Mouse (Mus musculus): ENCODE measurements around the gene Hells. TPM values are rescaled to one million over a fixed set of nuclear protein-coding genes. Genes with fewer than 3 reads are reported as not detected.

Hells gene
- polyA plus RNA-seq, 1 experiment, result 4.8 TPM

DNA sequence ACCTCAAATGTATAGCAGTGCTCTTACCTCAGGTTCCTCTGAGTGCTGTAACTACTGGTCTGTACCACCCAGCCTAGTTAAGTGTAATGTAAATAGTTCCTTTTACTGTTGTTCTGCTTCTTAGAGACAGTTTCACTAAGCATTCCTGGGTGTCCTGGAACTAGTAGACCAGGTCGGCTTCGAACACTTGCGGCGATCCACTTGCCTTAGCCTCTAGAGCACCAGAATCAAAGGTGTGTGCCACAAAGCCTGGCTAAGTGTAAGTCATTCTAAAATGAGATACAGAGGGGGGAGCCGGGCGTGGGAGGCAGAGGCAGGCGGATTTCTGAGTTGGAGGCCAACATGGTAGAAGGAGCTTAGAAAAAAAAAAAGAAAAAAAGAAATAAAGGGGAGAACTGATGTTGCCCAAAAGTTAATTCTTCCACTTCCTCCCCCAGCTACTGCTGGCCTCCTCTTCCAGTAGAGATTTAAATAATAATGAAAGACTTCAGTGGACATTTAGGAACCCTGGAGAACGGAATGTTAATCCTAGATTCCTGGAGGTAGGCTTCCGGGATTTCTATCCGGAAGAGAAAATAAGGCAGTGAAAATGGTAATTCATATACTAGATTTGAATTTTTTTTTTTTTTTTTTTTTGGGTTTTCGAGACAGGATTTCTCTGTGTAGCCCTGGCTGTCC is 2.1 kb upstream of the Hells start:
- Histone ChIP-seq H3K27ac (ENCODE audit: control insufficient read depth, insufficient read depth, low read length) (no peak overlapping the region), H3K27me3 (ENCODE audit: control insufficient read depth, insufficient read depth, low read length) (no peaks in the 10 kb centered on the region), H3K4me3 (ENCODE audit: control insufficient read depth, insufficient read depth, low read length) (no peak overlapping the region), H3K36me3 (ENCODE audit: control insufficient read depth, insufficient read depth, low read length) (no peaks in the 10 kb centered on the region), H3K4me1 (replicated peaks; ENCODE audit: control insufficient read depth, insufficient read depth, low read length) (peaks cover 7% of the 10 kb centered on the region)
- 94% methylated on average over 11 of the region's 11 CpGs for WGBS
- DNase-seq, result no peak
- TF ChIP-seq POLR2A (IDR thresholded peaks at IDR 0.05; ENCODE audit: control insufficient read depth, extremely low read depth, insufficient read depth, low read length, poor library complexity), result no peak
- no peak for TF ChIP-seq CTCF (IDR thresholded peaks at IDR 0.05; ENCODE audit: borderline replicate concordance, control insufficient read depth, extremely low read depth, insufficient read depth, low read length, poor library complexity)

DNA sequence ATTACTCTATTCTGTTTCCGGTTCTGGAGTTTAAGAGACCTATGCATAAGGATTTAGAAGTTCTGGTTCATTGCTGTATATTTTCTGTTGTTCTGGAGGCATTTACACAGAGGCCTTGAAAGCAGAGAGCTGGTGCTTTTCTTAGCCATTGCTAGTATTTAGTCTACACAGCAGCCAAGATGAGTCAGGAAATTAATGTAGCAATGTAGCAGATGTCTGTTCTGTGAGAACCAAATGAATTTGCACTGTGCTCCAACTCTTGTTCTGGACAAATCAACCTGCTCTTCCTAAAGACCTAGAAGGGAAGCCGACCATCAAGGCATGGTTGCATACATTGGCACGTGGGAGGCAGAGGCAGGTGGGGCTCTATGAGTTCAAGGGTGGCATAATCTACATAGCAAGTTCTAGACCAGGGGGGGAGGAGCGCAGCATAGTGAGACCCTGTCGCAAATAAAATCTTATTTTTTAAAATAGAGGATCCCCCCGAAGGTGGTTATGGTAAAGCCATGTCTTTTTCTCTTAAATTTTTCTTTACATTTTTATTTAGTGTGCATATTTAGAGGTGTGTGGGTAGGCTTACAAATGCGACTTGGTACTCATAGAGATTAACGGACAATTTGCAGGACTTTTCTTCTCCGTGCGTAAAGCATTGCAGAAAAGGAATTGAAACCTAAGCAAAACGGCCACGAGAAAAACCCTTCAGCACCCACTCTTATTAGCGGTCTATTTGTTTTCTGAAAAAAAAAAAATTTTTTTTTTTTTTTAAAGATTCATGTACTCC is 1.1 kb upstream of the Hells start:
- Histone ChIP-seq H3K36me3 (ENCODE audit: control insufficient read depth, insufficient read depth, low read length) (0 out of 2 replicates have a peak, but pooled peaks cover 3% of the 10 kb centered on the region), H3K4me1 (replicated peaks; ENCODE audit: control insufficient read depth, insufficient read depth, low read length) (peaks cover 7% of the 10 kb centered on the region), H3K27ac (ENCODE audit: control insufficient read depth, insufficient read depth, low read length) (no peak overlapping the region), H3K4me3 (ENCODE audit: control insufficient read depth, insufficient read depth, low read length) (no peak overlapping the region), H3K27me3 (ENCODE audit: control insufficient read depth, insufficient read depth, low read length) (no peaks in the 10 kb centered on the region)
- no peak for DNase-seq
- 44% methylated on average over 13 of the region's 13 CpGs for WGBS
- TF ChIP-seq POLR2A (IDR thresholded peaks at IDR 0.05; ENCODE audit: control insufficient read depth, extremely low read depth, insufficient read depth, low read length, poor library complexity) (no peak), CTCF (IDR thresholded peaks at IDR 0.05; ENCODE audit: borderline replicate concordance, control insufficient read depth, extremely low read depth, insufficient read depth, low read length, poor library complexity) (no peak)

DNA sequence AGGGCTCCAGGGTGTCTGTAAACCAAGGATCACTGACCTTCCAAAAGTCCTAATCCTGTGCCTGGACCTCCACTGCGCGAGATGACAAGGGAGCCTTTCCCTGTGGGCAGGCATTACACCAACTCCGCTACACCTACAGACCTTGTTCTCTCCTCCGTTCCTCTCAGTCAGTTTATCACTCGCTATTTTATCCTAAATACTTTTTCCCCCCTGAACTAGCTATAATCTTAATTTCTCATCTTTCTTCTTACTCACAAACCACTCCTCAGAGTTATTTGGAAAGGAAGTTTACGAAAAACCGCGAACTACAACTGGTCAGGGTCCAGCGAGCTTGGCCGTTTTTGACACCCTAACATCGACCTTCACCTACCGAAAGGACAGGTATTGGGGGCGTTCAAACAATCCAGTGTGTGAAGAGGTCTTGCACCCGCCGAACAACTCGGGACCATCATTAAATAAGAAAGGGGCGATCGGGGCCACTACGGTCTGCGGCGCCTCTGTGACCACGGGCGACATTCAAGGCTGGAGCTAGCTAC is 395 bp upstream of the Hells start:
- Histone ChIP-seq H3K4me1 (replicated peaks; ENCODE audit: control insufficient read depth, insufficient read depth, low read length) (peaks cover 7% of the 10 kb centered on the region), H3K27ac (ENCODE audit: control insufficient read depth, insufficient read depth, low read length) (no peak overlapping the region), H3K27me3 (ENCODE audit: control insufficient read depth, insufficient read depth, low read length) (no peaks in the 10 kb centered on the region), H3K36me3 (ENCODE audit: control insufficient read depth, insufficient read depth, low read length) (0 out of 2 replicates have a peak, but pooled peaks cover 3% of the 10 kb centered on the region), H3K4me3 (ENCODE audit: control insufficient read depth, insufficient read depth, low read length) (peak overlapping the region; percentile 86)
- DNase-seq, result no peak
- TF ChIP-seq CTCF (IDR thresholded peaks at IDR 0.05; ENCODE audit: borderline replicate concordance, control insufficient read depth, extremely low read depth, insufficient read depth, low read length, poor library complexity), result no peak
- no peak for TF ChIP-seq POLR2A (IDR thresholded peaks at IDR 0.05; ENCODE audit: control insufficient read depth, extremely low read depth, insufficient read depth, low read length, poor library complexity)
- WGBS, result under 1% methylated on average over 23 of the region's 23 CpGs

DNA sequence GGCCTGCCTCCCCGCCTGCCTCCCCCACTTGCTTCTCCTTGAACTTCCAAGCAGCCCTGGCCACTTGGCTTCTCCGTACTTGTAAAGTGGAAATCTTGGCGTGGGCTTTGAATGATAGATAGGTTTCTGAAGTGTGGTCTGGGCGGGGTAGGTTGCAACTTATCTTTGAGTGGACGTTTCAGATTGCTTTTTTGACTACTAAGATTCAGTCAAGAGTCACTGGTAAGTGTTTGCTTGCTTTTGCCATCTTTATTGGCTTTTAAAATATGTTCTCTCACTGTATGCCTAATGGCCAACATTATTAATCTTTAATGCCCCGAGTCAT is 813 bp downstream of the Hells start:
- H3K36me3 ChIP-seq (ENCODE audit: control insufficient read depth, insufficient read depth, low read length), result peaks cover 6% of the 10 kb centered on the region; the same call in 1 of the 2 replicates
- 4% methylated on average over 6 of the region's 6 CpGs for WGBS
- DNase-seq, result no peak
- H3K27me3 ChIP-seq (ENCODE audit: control insufficient read depth, insufficient read depth, low read length), result no peaks in the 10 kb centered on the region
- TF ChIP-seq POLR2A (IDR thresholded peaks at IDR 0.05; ENCODE audit: control insufficient read depth, extremely low read depth, insufficient read depth, low read length, poor library complexity), result no peak
- TF ChIP-seq CTCF (IDR thresholded peaks at IDR 0.05; ENCODE audit: borderline replicate concordance, control insufficient read depth, extremely low read depth, insufficient read depth, low read length, poor library complexity), result no peak
- H3K4me3 ChIP-seq (ENCODE audit: control insufficient read depth, insufficient read depth, low read length), result peak overlapping the region; percentile 86
- peaks cover 7% of the 10 kb centered on the region for H3K4me1 ChIP-seq (replicated peaks; ENCODE audit: control insufficient read depth, insufficient read depth, low read length)
- H3K27ac ChIP-seq (ENCODE audit: control insufficient read depth, insufficient read depth, low read length), result no peak overlapping the region

DNA sequence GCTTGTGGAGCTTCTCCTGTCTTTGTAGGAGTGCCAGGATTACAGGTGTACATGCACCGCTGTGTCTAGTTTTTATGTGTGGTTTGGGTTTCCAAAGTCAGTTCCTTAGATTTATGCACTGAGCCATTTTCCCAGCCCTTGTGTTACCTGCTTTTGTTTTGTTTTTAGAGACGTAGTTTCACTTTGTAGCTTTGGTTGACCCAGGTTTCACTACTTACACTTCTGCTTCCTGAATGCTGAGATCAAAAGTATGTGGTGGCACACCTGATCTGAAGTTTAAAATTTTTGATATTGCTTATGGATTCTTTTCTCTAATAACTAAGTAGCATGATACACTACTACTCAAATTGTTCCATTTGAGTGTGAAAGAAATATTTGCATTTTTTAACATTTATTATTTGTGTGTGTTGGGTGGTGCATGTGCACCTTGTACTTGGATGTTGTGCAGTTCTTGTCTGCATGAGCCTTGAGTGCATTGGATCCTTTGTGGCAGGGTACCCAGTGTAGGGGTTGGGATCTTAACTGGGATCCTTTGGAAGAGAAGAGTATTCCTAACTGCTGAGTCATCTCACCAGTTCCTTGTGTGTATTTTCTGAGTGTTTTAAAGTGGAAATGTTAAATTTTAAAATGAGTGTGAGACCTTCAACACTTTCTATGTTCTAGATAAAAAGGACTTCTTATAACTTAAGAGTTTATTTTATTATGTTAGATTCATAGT is 14.0 kb downstream of the Hells start:
- H3K27ac ChIP-seq (ENCODE audit: control insufficient read depth, insufficient read depth, low read length), result no peak overlapping the region; the same call in 1 of the 2 replicates
- peaks cover 16% of the 10 kb centered on the region for H3K36me3 ChIP-seq (ENCODE audit: control insufficient read depth, insufficient read depth, low read length)
- H3K4me3 ChIP-seq (ENCODE audit: control insufficient read depth, insufficient read depth, low read length), result no peak overlapping the region
- WGBS, result 54% methylated on average over 2 of the region's 2 CpGs
- no peak for DNase-seq
- H3K4me1 ChIP-seq (replicated peaks; ENCODE audit: control insufficient read depth, insufficient read depth, low read length), result no peaks in the 10 kb centered on the region
- no peaks in the 10 kb centered on the region for H3K27me3 ChIP-seq (ENCODE audit: control insufficient read depth, insufficient read depth, low read length)
- no peak for TF ChIP-seq CTCF (IDR thresholded peaks at IDR 0.05; ENCODE audit: borderline replicate concordance, control insufficient read depth, extremely low read depth, insufficient read depth, low read length, poor library complexity)
- no peak for TF ChIP-seq POLR2A (IDR thresholded peaks at IDR 0.05; ENCODE audit: control insufficient read depth, extremely low read depth, insufficient read depth, low read length, poor library complexity)

DNA sequence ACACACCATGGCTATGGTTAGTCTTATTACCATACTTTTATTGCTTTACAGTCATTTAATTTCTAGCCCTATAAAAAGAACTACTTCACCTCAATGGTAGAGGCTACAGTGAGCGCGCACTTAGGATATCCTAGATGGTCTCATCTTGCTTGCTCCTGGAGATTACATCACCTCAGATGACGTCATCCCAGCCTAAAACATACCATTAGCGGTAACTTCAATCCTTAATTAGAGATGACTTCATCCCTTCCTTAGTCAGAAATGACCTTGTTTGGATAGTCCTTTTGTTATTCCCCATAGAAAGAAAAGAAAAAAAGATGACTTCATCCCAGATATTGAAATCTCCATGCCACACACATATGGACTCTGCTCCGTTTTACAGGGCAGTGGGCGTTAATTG is 40.0 kb downstream of the Hells start:
- no peak for DNase-seq
- H3K27me3 ChIP-seq (ENCODE audit: control insufficient read depth, insufficient read depth, low read length), result no peaks in the 10 kb centered on the region
- 97% methylated on average over 6 of the region's 6 CpGs for WGBS

More for the DNA sequence above, 40.0 kb downstream of the Hells start:
- TF ChIP-seq CTCF (IDR thresholded peaks at IDR 0.05; ENCODE audit: borderline replicate concordance, control insufficient read depth, extremely low read depth, insufficient read depth, low read length, poor library complexity) (no peak), POLR2A (IDR thresholded peaks at IDR 0.05; ENCODE audit: control insufficient read depth, extremely low read depth, insufficient read depth, low read length, poor library complexity) (no peak)
- Histone ChIP-seq H3K27ac (ENCODE audit: control insufficient read depth, insufficient read depth, low read length) (no peak overlapping the region), H3K36me3 (ENCODE audit: control insufficient read depth, insufficient read depth, low read length) (peaks cover 13% of the 10 kb centered on the region), H3K4me1 (replicated peaks; ENCODE audit: control insufficient read depth, insufficient read depth, low read length) (no peaks in the 10 kb centered on the region), H3K4me3 (ENCODE audit: control insufficient read depth, insufficient read depth, low read length) (no peak overlapping the region)

Data from thymus, adult 2 months (tissue).